8 mouse cellular contexts compared by ENCODE assay signal in the genomic region with DNA sequence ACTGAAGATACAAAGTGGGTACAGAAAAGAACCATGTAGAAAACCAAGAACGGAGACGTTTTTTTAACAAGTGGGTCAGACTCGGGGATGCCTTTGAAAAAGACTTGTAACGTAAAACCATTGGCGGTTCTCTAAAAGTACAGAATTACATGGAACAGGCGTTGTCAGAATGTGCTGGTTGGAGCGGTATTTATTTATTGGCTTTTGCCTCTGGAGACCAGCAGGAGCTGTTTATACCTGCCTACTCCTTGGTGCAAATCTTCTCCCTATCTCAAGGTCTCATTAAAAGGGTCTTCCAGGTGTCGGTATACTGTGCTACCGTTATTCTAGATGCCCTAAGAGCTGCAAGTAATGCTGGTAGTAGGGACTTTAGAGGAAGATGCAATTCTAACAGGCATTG.
A peak's percentile ranks its signal among the peaks of the same experiment; 100 is the strongest.
DNase-seq lines count a peak whose midpoint lies in the region; ATAC-seq and TF ChIP-seq lines count a peak whose summit lies in the region.

No protein-coding gene starts in this region.

- H3K4me1 ChIP-seq in lung, embryonic 16.5 days (replicated peaks; ENCODE audit: control insufficient read depth, insufficient read depth, low read length): peaks cover 31% of the 10 kb centered on the region
- peaks cover 88% of the 10 kb centered on the region for H3K4me1 ChIP-seq in heart, embryonic 13.5 days
- peaks cover 5% of the 10 kb centered on the region; the same call in 1 of the 2 replicates for H3K4me1 ChIP-seq in liver, embryonic 12.5 days
- H3K4me1 ChIP-seq in stomach, postnatal 0 days (replicated peaks; ENCODE audit: control insufficient read depth, insufficient read depth): no peaks in the 10 kb centered on the region; the same call in 1 of the 2 replicates

- H3K27me3 ChIP-seq in lung, embryonic 16.5 days (ENCODE audit: control insufficient read depth, insufficient read depth, low read depth, low read length): no peaks in the 10 kb centered on the region
- H3K27me3 ChIP-seq in heart, embryonic 13.5 days (replicated peaks): no peaks in the 10 kb centered on the region
- H3K27me3 ChIP-seq in liver, embryonic 12.5 days (replicated peaks): peaks cover 68% of the 10 kb centered on the region
- H3K27me3 ChIP-seq in stomach, postnatal 0 days (ENCODE audit: control insufficient read depth, insufficient read depth, low read length): peaks cover 3% of the 10 kb centered on the region; the same call in 1 of the 2 replicates

- WGBS in lung, embryonic 16.5 days: 18% methylated on average over 9 of the region's 9 CpGs
- WGBS in heart, embryonic 13.5 days: 15% methylated on average over 9 of the region's 9 CpGs
- WGBS in liver, embryonic 12.5 days (ENCODE audit: insufficient replicate concordance): 6% methylated on average over 9 of the region's 9 CpGs
- WGBS in stomach, postnatal 0 days: 24% methylated on average over 9 of the region's 9 CpGs

- peak overlapping the region; percentile 49 for H3K4me3 ChIP-seq in lung, embryonic 16.5 days (ENCODE audit: low read length)
- H3K4me3 ChIP-seq in heart, embryonic 13.5 days: peak overlapping the region; percentile 58
- H3K4me3 ChIP-seq in liver, embryonic 12.5 days: no peak overlapping the region
- H3K4me3 ChIP-seq in stomach, postnatal 0 days (ENCODE audit: low read depth, low read length): peak overlapping the region; percentile 39

- H3K9ac ChIP-seq in lung, embryonic 16.5 days (ENCODE audit: low read length): peak overlapping the region; percentile 76
- H3K9ac ChIP-seq in heart, embryonic 13.5 days: peak overlapping the region; percentile 90
- no peak overlapping the region for H3K9ac ChIP-seq in liver, embryonic 12.5 days
- peak overlapping the region; percentile 9; the same call in 1 of the 2 replicates for H3K9ac ChIP-seq in stomach, postnatal 0 days (ENCODE audit: low read length)

- no peak for TF ChIP-seq EP300 in stomach, postnatal 0 days (optimal IDR thresholded peaks at IDR 0.05)

- no peaks in the 10 kb centered on the region for H3K9me3 ChIP-seq in lung, embryonic 16.5 days (ENCODE audit: control insufficient read depth, low read length)
- H3K9me3 ChIP-seq in heart, embryonic 13.5 days: no peaks in the 10 kb centered on the region
- H3K9me3 ChIP-seq in liver, embryonic 12.5 days (replicated peaks): no peaks in the 10 kb centered on the region
- H3K9me3 ChIP-seq in stomach, postnatal 0 days (ENCODE audit: control insufficient read depth, low read length): no peaks in the 10 kb centered on the region

- no peaks in the 10 kb centered on the region for H3K36me3 ChIP-seq in lung, embryonic 16.5 days (ENCODE audit: control insufficient read depth, insufficient read depth, low read length)
- H3K36me3 ChIP-seq in heart, embryonic 13.5 days: no peaks in the 10 kb centered on the region
- H3K36me3 ChIP-seq in liver, embryonic 12.5 days: no peaks in the 10 kb centered on the region
- H3K36me3 ChIP-seq in stomach, postnatal 0 days (ENCODE audit: control insufficient read depth, insufficient read depth, low read length): no peaks in the 10 kb centered on the region

- peak overlapping the region; percentile 71 for H3K27ac ChIP-seq in lung, embryonic 16.5 days (ENCODE audit: low read length)
- peak overlapping the region; percentile 76 for H3K27ac ChIP-seq in heart, embryonic 13.5 days (replicated peaks)
- H3K27ac ChIP-seq in liver, embryonic 12.5 days: no peak overlapping the region
- H3K27ac ChIP-seq in stomach, postnatal 0 days (replicated peaks): no peak overlapping the region

- H3K4me2 ChIP-seq in lung, embryonic 16.5 days (ENCODE audit: low read depth, low read length): peak overlapping the region; percentile 73
- H3K4me2 ChIP-seq in heart, embryonic 13.5 days: peak overlapping the region; percentile 97
- peak overlapping the region; percentile 52 for H3K4me2 ChIP-seq in liver, embryonic 12.5 days
- peak overlapping the region; percentile 63 for H3K4me2 ChIP-seq in stomach, postnatal 0 days (replicated peaks; ENCODE audit: low read depth)

- TF ChIP-seq CTCF in stomach, postnatal 0 days (IDR thresholded peaks at IDR 0.05; ENCODE audit: low read depth): no peak

- DNase-seq in lung, adult 18-20 months: no peak
- DNase-seq in stomach, postnatal 0 days (ENCODE audit: low spot score): no peak
- no peak for DNase-seq in frontal cortex, postnatal 14 days (ENCODE audit: low spot score in 2 of 2)
- no peak for DNase-seq in frontal cortex, adult 2 months (ENCODE audit: extremely low spot score in 1 of 2, low spot score in 1 of 2)
- DNase-seq in left cerebral cortex, adult 11 months (ENCODE audit: low spot score): no peak

- ATAC-seq in lung, embryonic 16.5 days (ENCODE audit: low read depth): no peak
- ATAC-seq in heart, embryonic 13.5 days (ENCODE audit: extremely low read depth, insufficient number of reproducible peaks, low FRiP score, low TSS enrichment): no peak
- no peak for ATAC-seq in liver, embryonic 12.5 days
- ATAC-seq in stomach, postnatal 0 days (ENCODE audit: low FRiP score, low TSS enrichment): no peak

Comparison
In these comparisons a context has a peak if more than half of its experiments do, and no peak if none do; other contexts are left out.
1. H3K27ac ChIP-seq: peak in lung, embryonic 16.5 days (single experiment) and heart, embryonic 13.5 days (single experiment); none in liver, embryonic 12.5 days (single experiment) and stomach, postnatal 0 days (single experiment).
2. Peak in every context shown above with its lines, with median percentiles within 50 percentile points of each other: H3K4me2 ChIP-seq.